Mouse (Mus musculus) liver, embryonic 11.5 days (tissue): ENCODE measurements around the gene Ptprh. TPM values are rescaled to one million over a fixed set of nuclear protein-coding genes. Genes with fewer than 3 reads are reported as not detected.

Experiments used
- microRNA-seq: library from miRNA; unstranded; fragments of <30 nt; microRNA quantifications from one replicate; pipeline ENCODE4, GENCODE M21; 2017; ENCODE audit warnings: borderline number of aligned reads
- polyA plus RNA-seq: library from polyadenylated mRNA; unstranded; fragments of >200 nt; fragmentation: Nextera tagmentation; extraction: Ambion mirVana; gene quantifications from 2 replicates; pipeline ENCODE4 v1.2.1, GENCODE M21; 2014

The Ptprh gene
- polyA plus RNA-seq, 1 experiment from 2014 or later: not detected

Small RNAs within 50 kb of the gene (microRNA-seq; reads per million reads assigned to microRNA genes)
- not detected for gene Gm23577

Other genes with a start within 250 kb of the Ptprh start
- 5.1 and 5.7 TPM in 2 replicates for gene Gp6, start 206.3 kb downstream of the Ptprh start, polyA plus RNA-seq
- 17.4 and 18.2 TPM in 2 replicates for gene Rdh13, start 158.4 kb downstream of the Ptprh start, polyA plus RNA-seq
- gene Eps8l1, start 143.4 kb downstream of the Ptprh start, polyA plus RNA-seq: 2.0 and 2.6 TPM in 2 replicates
- gene Ppp1r12c, start 102.4 kb downstream of the Ptprh start, polyA plus RNA-seq: 46.2 and 48.0 TPM in 2 replicates
- 25.1 and 27.7 TPM in 2 replicates for gene Tnnt1, start 87.7 kb downstream of the Ptprh start, polyA plus RNA-seq
- 8.9 and 17.0 TPM in 2 replicates for gene Tnni3, start 79.8 kb downstream of the Ptprh start, polyA plus RNA-seq
- gene Dnaaf3, start 71.6 kb downstream of the Ptprh start, polyA plus RNA-seq: 0.22 and 0.45 TPM in 2 replicates
- gene Syt5, start 56.5 kb downstream of the Ptprh start, polyA plus RNA-seq: 0.73 and 1.2 TPM in 2 replicates
- 12.9 and 18.0 TPM in 2 replicates for gene Tmem86b, start 27.4 kb upstream of the Ptprh start, polyA plus RNA-seq
- gene Ppp6r1, start 55.0 kb upstream of the Ptprh start, polyA plus RNA-seq: 5.6 and 6.6 TPM in 2 replicates
- gene Hspbp1, start 81.0 kb upstream of the Ptprh start, polyA plus RNA-seq: 132 and 137 TPM in 2 replicates
- gene Brsk1, start 86.6 kb upstream of the Ptprh start, polyA plus RNA-seq: 0.66 and 1.0 TPM in 2 replicates
- 0.16 TPM in 1 of 2 replicates, not detected in the other for gene Tmem150b, start 121.2 kb upstream of the Ptprh start, polyA plus RNA-seq
- 88.8 and 97.1 TPM in 2 replicates for gene Kmt5c, start 136.1 kb upstream of the Ptprh start, polyA plus RNA-seq
- 111 and 116 TPM in 2 replicates for gene Cox6b2, start 149.1 kb upstream of the Ptprh start, polyA plus RNA-seq
- gene Fam71e2, start 167.3 kb upstream of the Ptprh start, polyA plus RNA-seq: not detected in 2 replicates
- 0.12 TPM in 1 of 2 replicates, not detected in the other for gene Il11, start 178.8 kb upstream of the Ptprh start, polyA plus RNA-seq
- gene Tmem190, start 178.9 kb upstream of the Ptprh start, polyA plus RNA-seq: 0.86 TPM in 1 of 2 replicates, not detected in the other
- 12.2 and 12.4 TPM in 2 replicates for gene Tmem238, start 185.6 kb upstream of the Ptprh start, polyA plus RNA-seq
- gene Rpl28, start 188.8 kb upstream of the Ptprh start, polyA plus RNA-seq: 218 and 238 TPM in 2 replicates
- 367 and 402 TPM in 2 replicates for gene Ube2s, start 208.5 kb upstream of the Ptprh start, polyA plus RNA-seq
- gene Shisa7, start 240.7 kb upstream of the Ptprh start, polyA plus RNA-seq: 0.03 and 0.11 TPM in 2 replicates